Mouse (Mus musculus) embryo, embryonic 10.5 days (tissue): ENCODE results near the gene 9230104L09Rik.

Source experiments
- DNase-seq: peaks from one replicate; pipeline ENCODE4 v3.0.0-alpha.2; 2015; ENCODE audit warnings: low spot score

9230104L09Rik gene

DNA sequence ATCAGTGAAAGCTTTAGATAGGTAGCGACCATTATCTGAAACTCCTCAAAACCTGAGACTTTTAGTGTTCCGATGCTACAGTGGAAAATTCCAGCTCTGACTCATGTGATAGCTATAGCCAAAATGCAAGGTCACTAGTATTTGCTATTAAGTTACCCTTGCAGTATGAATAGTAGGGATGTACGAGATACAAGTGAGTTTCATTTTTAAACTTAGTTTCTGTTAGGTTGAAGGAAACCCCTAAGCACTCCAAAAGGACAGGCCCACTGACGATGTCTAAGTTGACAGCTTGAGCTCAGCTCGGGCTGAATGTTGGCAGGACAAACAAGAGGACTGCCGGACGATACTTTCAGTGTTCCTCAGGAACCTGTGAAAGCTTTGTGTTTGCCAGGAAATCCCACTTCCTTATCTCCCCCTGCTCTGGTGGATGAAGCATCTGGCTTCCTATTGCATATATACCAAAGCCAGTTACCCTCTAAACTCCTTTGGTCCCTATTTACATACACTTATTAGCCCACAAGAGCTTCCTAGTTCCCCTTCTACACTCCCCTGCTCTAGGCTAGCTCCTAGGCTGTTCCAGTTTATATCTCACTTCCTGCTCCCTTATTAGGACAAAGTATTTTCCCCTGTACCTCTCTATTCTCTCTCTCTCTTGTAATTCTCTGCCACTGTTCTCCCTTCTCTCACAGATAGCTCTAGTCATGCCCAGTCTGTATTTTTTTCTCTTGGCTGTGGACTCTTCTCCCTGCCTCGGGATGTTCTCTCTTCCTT, 8.0 kb downstream of the 9230104L09Rik start:
- no peak for DNase-seq

DNA sequence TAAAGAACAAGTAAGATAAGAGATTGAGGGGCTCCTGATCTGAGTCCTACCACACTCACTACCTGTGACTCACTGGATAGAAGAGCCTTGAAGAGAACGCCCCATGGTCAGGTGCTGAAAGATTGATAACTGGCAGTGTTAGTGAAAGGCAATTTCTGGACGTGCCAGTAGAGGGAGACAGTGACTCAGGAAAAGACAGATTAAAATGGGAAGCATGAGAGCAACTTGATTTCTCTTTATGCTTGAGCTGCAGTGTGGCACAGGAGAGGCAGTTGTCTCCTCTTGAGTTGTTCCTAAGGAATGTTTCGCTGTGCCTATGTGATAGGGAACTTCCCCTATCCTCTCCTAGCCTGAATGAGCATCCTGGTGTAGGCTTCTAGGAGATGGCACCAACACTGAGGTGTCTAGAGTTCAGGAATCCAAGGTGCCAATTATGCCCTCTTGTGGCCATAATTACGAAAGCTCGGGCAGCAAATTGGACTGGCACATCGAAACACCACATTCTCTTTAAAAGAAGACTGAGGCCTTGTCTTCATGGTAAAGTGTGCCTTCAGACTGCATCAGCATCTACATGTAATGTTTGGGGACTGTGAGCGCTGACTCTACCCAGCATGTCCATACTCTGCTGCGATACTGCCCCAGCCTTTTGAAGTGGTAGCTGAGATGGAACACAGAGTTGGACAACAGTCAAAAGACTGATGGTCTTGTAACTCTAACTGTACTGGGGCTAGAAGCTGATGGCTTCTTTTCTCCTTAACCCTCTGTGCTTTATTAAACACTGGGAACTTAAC, 13.5 kb downstream of the 9230104L09Rik start:
- peak; percentile 84 for DNase-seq

DNA sequence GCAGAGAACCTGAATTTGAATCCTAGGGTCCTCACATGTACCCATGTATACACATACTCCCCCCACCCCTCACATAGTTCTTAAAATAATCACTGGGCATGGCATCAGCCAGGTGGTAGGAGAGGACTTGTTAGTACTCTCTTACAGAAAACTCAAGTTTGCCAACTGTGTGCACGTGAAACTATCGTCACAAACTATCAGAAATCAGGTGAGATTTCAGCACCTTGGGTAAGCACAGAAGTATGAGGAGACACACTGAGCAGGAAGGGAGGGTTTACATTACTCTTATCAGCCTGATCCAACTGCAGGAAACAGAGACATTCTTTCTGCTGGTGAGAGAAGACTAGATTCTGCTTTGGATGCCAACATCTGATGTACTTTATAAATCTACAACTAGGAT, 25.6 kb downstream of the 9230104L09Rik start:
- no peak for DNase-seq

DNA sequence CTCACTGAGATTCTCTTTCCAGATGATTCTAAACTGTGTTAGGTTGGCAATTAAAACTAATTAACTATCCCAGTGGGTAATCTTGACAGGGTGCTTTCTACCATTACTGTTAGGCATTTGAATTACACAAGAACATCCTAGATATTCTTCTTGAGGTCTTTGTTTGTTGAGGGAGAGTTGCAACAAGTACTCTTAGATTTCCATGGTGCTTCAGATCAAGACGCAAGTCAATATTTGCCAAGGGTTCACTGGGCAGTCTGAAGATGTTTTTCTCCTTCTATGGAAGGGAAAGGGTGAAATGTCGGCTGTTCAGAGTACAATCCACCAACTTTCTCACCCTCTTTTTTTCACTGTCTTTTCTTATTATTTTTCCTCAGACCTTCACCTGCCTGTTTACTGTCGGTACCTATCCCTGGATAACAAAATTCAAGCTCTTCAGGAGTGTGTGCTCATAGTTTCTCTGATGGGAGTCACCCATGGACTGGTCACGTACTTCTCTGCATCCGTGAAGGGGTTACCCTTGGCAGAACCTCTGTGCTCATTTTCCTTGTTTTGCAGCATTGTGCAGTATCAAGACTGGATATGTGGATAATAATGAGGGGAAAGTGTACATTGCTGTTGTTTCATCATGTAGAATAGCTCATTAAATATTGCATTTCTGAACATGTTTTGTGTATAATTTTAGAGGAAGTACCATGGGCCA, 26.6 kb downstream of the 9230104L09Rik start:
- no peak for DNase-seq

DNA sequence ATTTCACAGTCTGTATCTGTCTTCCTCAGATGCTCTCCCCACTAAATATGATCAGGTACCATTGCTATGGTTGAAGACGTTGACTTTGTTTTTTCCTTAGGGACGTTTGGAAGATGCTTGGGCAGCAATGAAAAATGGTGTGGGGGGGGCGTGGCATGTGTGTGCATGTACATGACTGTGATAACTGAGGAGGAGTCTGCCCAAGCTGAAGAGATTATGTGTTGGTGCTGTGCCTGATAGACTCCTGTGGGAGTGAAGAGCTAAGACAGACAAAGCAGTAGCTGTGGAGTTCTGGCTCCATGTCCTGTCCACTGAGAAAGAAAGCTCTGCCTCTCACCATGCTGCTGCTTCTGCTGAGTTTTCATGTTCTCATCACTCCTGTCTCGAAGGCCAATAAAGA, 29.9 kb downstream of the 9230104L09Rik start, which contains the start of gene Cst9:
TSS of gene Cst9 (plus strand) at position 236 of the 400 bp plus-strand sequence.
- no peak for DNase-seq

DNA sequence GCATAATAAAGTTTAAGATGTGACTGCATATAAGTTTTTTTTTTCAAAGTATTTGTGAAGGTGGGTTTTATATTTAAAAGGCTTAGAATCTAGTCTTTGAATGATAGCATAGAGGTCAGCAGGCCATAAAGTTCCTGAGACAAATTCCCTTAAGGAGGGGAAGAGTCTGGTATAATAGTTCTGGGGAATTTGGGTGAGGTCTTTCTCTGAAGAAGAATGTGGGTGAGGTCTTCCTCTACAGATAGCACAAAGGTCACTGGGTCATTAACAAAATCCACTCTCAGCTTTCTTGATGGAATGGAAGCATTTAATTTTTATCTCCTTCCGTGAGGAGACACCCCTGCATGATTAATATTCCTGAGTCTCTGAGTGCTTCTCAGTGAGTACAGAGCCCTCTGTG, 38.9 kb downstream of the 9230104L09Rik start:
- no peak for DNase-seq

DNA sequence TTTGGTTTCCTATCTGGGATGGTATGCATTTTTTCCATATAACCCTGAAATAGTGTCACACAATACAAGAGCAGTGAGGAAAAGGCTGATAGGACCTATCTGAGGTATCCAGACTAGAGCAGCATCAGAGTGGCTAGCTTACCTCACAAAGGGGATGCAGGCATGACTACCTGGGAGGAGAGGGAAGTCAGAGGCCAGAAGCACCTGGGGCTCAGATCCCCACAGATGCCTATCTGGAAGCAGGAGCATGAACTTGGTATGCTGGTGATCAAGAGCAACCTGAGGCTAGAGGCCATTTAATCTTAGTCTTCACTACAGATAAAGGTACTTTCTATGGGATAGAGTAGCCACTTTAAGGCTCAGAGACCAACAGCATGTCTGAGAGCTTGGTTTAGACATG, 44.9 kb downstream of the 9230104L09Rik start, which contains the start of gene Cst13:
TSS of gene Cst13 (plus strand) at position 173 of the 400 bp plus-strand sequence.
- DNase-seq, result no peak

DNA sequence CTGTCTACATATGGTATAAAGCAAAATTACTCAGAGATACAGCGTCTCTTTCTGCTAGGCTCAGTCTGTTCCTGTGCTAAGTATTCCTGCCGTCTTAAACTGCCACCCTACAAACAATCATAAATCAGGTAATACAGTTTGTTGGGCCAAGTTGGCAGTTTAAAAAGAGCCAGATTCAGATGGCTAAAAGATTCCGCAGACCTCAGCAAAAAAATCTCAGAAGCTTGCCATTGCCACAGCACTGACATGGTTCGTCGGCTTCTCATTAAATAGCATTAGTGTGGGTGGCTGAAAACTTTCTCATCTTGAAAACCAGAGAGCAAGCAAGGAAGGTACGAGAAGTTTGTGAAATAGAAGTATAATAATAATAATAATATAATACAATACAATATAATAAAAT, 58.1 kb downstream of the 9230104L09Rik start:
- DNase-seq, result peak; percentile 4

DNA sequence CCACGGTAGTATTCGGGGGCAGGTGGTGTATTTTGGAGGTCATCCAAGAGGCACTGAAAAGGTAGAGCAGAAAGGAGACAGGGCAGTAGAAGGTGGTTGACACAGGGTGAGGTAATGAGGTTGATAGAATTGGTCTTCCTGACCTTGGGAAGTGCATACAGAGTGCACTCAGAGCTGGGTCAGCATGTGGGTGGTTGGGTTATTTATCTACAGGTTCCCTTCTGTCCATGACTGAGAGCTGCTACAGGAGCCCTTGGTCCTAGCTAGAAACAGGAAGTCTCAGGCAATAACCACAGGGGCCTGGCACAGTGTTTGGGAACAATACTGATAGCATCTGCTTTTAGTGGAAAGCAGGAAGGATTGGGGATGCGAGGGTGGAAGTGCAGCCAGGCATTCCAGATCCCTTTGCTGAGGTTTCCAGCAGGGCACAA, 63.3 kb downstream of the 9230104L09Rik start:
- DNase-seq, result no peak

DNA sequence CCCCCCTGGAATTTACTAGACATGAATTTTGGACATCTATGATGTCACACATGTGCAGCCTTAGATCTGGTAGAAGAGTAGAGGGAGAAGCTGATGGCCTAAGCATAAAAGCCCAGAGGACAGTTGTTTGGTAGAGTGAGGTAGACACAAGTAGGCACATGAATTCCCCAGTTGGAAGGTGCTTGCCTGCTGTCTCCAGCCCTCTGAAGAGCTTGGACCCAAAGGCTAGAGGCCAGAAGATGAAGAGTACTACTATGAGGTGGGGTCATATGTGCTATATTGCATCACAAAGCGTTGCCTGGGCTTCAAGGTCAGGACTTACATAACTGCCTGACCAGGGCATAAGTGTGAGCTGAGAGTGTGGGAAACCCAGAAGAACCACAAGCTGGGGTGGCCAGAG, 66.4 kb downstream of the 9230104L09Rik start, which contains the start of gene Cst8:
TSS of gene Cst8 (plus strand) at position 301 of the 400 bp plus-strand sequence.
- DNase-seq, result no peak
